Mouse (Mus musculus) liver (tissue): ENCODE results near the gene Slc17a9.

Source experiments
- DNase-seq: peaks from one replicate; pipeline ENCODE4 v3.0.0-alpha.2; 2020; ENCODE audit warnings: mixed read lengths

Gene Slc17a9

GRCm38 (mm10) chr2:180755896-180756295, 30.8 kb downstream of the Slc17a9 start:
- peak; percentile 45 for DNase-seq

GRCm38 (mm10) chr2:180756786-180757185, 31.7 kb downstream of the Slc17a9 start:
- DNase-seq: no peak

- no peak for DNase-seq
Observed at GRCm38 (mm10) chr2:180758513-180759263, 33.6 kb downstream of the Slc17a9 start.

GRCm38 (mm10) chr2:180764986-180765385, 39.9 kb downstream of the Slc17a9 start:
- no peak for DNase-seq

- DNase-seq: no peak
Observed at GRCm38 (mm10) chr2:180765713-180766112, 40.6 kb downstream of the Slc17a9 start.

GRCm38 (mm10) chr2:180775223-180775622, 50.2 kb downstream of the Slc17a9 start:
- DNase-seq: no peak

GRCm38 (mm10) chr2:180775641-180776040, 50.6 kb downstream of the Slc17a9 start:
- no peak for DNase-seq

GRCm38 (mm10) chr2:180776793-180777192, 51.7 kb downstream of the Slc17a9 start, which contains the start of gene Bhlhe23:
Gene Bhlhe23 (minus strand): TSS chr2:180776900.
- no peak for DNase-seq

- DNase-seq: peak; percentile 58
Observed at GRCm38 (mm10) chr2:180779226-180780104, 54.4 kb downstream of the Slc17a9 start.

- DNase-seq: no peak
Observed at GRCm38 (mm10) chr2:180780282-180780681, 55.2 kb downstream of the Slc17a9 start.

GRCm38 (mm10) chr2:180786732-180787131, 61.7 kb downstream of the Slc17a9 start:
- DNase-seq: peak; percentile 45

- no peak for DNase-seq
Observed at GRCm38 (mm10) chr2:180787566-180788232, 62.6 kb downstream of the Slc17a9 start.

- DNase-seq: no peak
Observed at GRCm38 (mm10) chr2:180788386-180788785, 63.3 kb downstream of the Slc17a9 start.

GRCm38 (mm10) chr2:180788843-180789242, 63.8 kb downstream of the Slc17a9 start:
- no peak for DNase-seq

- DNase-seq: peak; percentile 41
Observed at GRCm38 (mm10) chr2:180791674-180792073, 66.6 kb downstream of the Slc17a9 start.
